Mouse (Mus musculus): ENCODE results near the gene Mesd. TPM values are rescaled to one million over a fixed set of nuclear protein-coding genes. Genes with fewer than 3 reads are reported as not detected.

The Mesd gene
- polyA plus RNA-seq, 1 experiment from 2014 or later = 113 TPM

DNA sequence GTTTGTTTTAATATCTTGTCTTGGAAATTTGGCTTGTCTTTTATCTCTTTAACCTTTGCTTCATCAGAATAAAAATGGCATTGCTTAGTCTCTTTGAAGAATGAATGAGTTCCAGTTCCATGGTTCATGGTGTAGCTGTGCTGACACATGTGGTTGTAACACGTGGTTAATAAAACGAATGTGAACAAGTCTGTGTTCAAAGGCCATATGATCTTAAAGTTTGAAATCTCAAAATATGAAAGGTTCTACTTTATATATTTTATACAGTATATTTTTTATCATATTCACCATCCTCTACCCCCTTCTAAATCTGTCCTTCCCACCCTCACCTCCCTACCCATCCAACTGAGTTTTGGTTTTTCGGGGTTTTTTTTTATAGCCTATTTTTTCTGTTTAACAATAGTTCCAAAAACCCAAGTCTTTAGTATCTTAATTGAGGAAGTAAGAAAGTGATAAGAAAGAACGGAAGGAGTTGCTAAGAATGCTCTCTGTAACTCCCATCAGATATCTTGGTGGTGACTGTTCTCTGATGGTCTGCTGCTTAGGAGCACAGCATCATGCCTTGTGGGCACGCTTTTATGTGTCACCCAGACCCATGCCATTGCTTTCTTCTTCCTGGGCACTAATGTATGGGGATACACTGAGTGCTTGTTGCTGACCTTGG, 11.9 kb downstream of the Mesd start:
- WGBS = 91% methylated on average over 5 of the region's 5 CpGs

DNA sequence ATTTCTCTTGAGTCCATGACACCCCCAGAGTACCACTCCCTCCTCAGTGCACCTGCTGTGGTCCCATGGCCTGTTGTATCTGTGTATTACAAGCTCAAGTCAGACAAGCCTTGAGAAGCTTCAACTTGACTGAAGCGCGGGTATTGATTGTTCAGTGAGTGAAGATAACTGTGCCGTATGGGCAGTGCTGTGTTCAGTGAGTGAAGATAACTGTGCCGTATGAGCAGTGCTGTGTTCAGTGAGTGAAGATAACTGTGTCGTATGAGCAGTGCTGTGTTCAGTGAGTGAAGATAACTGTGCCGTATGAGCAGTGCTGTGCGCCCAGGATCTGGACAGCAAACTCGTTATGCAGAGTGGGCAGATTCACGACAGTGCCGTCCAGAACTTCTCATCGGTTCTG, 14.0 kb downstream of the Mesd start:
- Histone ChIP-seq H3K9ac (no peak overlapping the region), H3K4me3 (no peak overlapping the region), H3K4me1 (peaks cover 12% of the 10 kb centered on the region), H3K4me2 (no peak overlapping the region), H3K9me3 (no peaks in the 10 kb centered on the region), H3K36me3 (peaks cover 62% of the 10 kb centered on the region), H3K27ac (no peak overlapping the region), H3K27me3 (no peaks in the 10 kb centered on the region)
- ATAC-seq (ENCODE audit: insufficient number of reproducible peaks, insufficient read depth, low FRiP score, low TSS enrichment, low read depth) = no peak
- WGBS = 88% methylated on average over 11 of the region's 11 CpGs

More for the DNA sequence above, 11.9 kb downstream of the Mesd start:
- Histone ChIP-seq H3K4me1 (peaks cover 18% of the 10 kb centered on the region), H3K27me3 (no peaks in the 10 kb centered on the region), H3K9me3 (no peaks in the 10 kb centered on the region), H3K9ac (no peak overlapping the region), H3K27ac (no peak overlapping the region), H3K36me3 (peaks cover 56% of the 10 kb centered on the region), H3K4me2 (no peak overlapping the region), H3K4me3 (no peak overlapping the region)
- no peak for ATAC-seq (ENCODE audit: insufficient number of reproducible peaks, insufficient read depth, low FRiP score, low TSS enrichment, low read depth)

DNA sequence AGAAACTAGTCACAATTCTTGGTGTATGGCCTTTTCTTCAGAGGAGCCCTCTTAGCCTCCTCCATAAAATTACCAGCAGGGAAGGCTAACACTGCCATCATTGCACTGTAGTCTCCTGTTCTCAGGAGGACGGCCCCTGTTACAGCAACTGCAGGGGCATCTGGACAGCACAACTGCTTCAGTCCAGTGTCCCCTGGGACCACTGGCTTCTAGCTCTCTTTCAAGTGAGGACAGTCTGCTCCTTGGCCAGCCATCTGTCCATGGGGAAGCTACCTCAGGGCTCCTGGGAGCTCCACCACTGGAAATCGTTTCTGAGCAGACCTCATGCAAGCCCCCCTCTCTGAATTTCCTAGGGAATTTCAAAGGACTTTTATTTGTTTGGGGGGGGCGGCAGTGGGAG, 16.3 kb downstream of the Mesd start:
- Histone ChIP-seq H3K4me3 (no peak overlapping the region), H3K27me3 (no peaks in the 10 kb centered on the region), H3K36me3 (peaks cover 59% of the 10 kb centered on the region), H3K4me1 (no peaks in the 10 kb centered on the region), H3K27ac (no peak overlapping the region), H3K9ac (no peak overlapping the region), H3K9me3 (no peaks in the 10 kb centered on the region), H3K4me2 (no peak overlapping the region)
- 71% methylated on average over 3 of the region's 3 CpGs for WGBS
- ATAC-seq (ENCODE audit: insufficient number of reproducible peaks, insufficient read depth, low FRiP score, low TSS enrichment, low read depth) = no peak

GRCm38 (mm10) chr7:83901425-83901824, 17.2 kb downstream of the Mesd start:
- H3K27ac ChIP-seq = no peak overlapping the region
- WGBS = 91% methylated on average over 4 of the region's 4 CpGs
- H3K4me2 ChIP-seq = no peak overlapping the region
- H3K9ac ChIP-seq = no peak overlapping the region
- H3K36me3 ChIP-seq = peaks cover 52% of the 10 kb centered on the region
- peaks cover 6% of the 10 kb centered on the region; the same call in 1 of the 2 replicates for H3K9me3 ChIP-seq
- H3K4me3 ChIP-seq = no peak overlapping the region
- no peaks in the 10 kb centered on the region for H3K4me1 ChIP-seq
- no peak for ATAC-seq (ENCODE audit: insufficient number of reproducible peaks, insufficient read depth, low FRiP score, low TSS enrichment, low read depth)
- no peaks in the 10 kb centered on the region for H3K27me3 ChIP-seq

DNA sequence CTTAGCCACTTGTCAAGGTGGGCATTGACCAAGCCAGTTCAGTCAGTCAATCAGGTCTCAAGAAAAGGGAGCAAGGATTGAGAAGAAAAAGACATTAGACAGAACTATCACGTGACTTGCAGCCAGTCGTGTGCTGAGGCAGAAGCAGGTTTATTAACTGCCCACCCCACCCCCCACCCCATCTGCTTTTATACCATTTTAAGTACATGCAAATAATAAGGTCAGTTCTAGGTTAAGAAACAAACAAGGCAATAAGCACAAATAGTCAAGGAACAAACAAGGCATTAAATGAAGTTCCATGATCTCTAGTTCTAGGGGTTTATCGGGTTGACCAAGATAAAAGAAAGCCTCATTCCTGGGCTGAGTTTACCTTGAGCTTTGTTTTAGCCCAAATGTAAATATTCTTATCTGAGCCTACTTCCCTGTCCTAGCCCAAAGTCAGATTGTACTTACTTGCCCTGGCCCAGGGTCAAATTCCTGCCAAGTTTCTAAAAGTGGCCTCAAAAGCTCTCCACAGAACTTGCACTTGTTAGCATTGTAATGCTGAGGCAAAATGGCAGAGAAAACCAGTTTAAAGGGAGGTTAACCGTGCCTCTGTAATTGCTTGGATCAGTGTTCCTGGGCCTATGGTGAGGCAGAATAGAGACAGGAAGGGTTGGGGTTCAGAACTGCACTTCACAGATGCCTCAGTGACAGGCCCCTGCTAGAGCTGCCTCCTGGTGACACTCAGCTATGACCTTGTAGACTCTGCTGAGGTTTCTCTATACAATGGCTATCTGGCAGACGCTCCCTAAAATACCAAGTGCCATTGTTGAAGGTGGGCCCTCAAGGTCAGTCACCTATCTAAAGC, 18.3 kb downstream of the Mesd start:
- H3K27me3 ChIP-seq = no peaks in the 10 kb centered on the region
- H3K36me3 ChIP-seq = peaks cover 43% of the 10 kb centered on the region
- no peak for ATAC-seq (ENCODE audit: insufficient number of reproducible peaks, insufficient read depth, low FRiP score, low TSS enrichment, low read depth)
- no peak overlapping the region for H3K4me3 ChIP-seq
- no peaks in the 10 kb centered on the region for H3K4me1 ChIP-seq
- WGBS = 75% methylated on average over 5 of the region's 5 CpGs
- H3K27ac ChIP-seq = no peak overlapping the region
- no peak overlapping the region for H3K9ac ChIP-seq
- no peak overlapping the region for H3K4me2 ChIP-seq
- H3K9me3 ChIP-seq = peaks cover 10% of the 10 kb centered on the region; the same call in 1 of the 2 replicates

DNA sequence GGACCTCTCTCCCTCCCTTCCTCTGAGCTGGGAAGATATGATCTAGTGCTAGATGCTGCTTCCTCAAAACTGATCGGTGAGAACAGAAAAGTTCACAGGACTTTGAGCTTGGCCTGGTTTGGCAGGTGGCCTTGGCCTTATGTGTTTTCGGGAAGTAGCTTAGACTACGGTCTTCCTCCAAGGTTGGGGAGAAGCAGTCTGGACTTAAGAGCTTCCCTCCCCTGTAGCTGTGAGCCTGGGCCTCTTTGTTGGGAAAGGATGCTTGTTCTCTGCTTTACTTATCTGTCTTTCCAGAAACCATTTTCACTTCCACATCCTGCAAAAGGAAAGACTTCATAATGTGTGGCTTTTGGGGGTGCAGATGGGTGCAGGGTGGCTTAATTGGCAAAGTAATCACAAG, 20.6 kb downstream of the Mesd start:
- no peaks in the 10 kb centered on the region for H3K4me1 ChIP-seq
- H3K36me3 ChIP-seq = peaks cover 20% of the 10 kb centered on the region
- no peak overlapping the region for H3K4me3 ChIP-seq
- no peak overlapping the region for H3K27ac ChIP-seq
- H3K9ac ChIP-seq = no peak overlapping the region
- no peaks in the 10 kb centered on the region for H3K27me3 ChIP-seq
- ATAC-seq (ENCODE audit: insufficient number of reproducible peaks, insufficient read depth, low FRiP score, low TSS enrichment, low read depth) = no peak
- whole genome bisulfite sequencing = 92% methylated on average over 3 of the region's 3 CpGs
- no peak overlapping the region for H3K4me2 ChIP-seq
- peaks cover 10% of the 10 kb centered on the region; the same call in 1 of the 2 replicates for H3K9me3 ChIP-seq

DNA sequence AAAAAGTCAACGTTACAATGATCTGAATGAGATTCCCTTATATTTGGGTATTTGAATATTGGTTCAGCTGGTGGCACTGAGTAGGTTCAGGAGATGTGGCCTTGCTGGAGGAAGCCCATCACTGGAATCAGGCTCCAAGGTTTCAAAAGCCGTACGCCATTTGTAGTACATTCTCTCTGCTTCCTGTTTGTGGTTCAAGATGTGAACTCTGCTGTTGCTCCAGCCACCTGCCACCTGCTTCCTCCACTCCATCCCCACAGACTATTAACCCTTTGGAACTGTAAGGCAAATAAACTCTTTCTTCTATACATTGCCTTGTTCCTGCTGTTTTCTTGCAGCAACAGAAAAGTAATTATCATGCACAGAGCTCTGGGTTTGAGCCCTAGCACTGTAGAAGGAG, 27.6 kb downstream of the Mesd start:
- WGBS = 76% methylated on average over 3 of the region's 3 CpGs
- Histone ChIP-seq H3K36me3 (no peaks in the 10 kb centered on the region), H3K4me3 (no peak overlapping the region), H3K4me1 (no peaks in the 10 kb centered on the region), H3K27ac (no peak overlapping the region), H3K27me3 (no peaks in the 10 kb centered on the region), H3K9ac (no peak overlapping the region), H3K9me3 (no peaks in the 10 kb centered on the region), H3K4me2 (no peak overlapping the region)
- no peak for ATAC-seq (ENCODE audit: insufficient number of reproducible peaks, insufficient read depth, low FRiP score, low TSS enrichment, low read depth)

DNA sequence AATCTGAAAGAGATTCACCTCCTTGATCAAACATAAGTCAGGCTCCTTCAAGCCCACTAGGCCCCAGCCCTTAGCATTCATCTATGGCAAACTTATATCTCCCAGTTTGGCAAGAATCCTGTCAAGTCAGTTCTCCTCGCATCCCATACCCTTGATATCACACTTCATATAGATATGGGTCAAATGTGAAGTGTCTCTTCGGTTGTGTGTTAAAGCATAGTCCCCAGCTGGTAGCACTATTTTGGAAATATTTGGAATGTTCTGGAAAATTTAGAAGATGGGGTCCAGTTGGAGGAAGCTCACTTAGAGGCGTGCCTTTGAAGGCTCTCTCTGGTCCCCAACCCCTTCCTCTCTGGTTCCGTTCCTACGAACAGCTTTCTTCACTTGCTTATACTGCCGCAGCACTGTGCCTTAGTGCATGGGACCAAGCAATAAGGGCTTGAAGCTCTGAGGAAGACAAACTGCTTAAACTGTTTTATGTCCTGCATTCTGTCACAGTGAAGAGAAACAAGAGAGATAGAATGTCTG, 29.2 kb downstream of the Mesd start:
- H3K9me3 ChIP-seq = no peaks in the 10 kb centered on the region
- no peak overlapping the region for H3K27ac ChIP-seq
- H3K4me2 ChIP-seq = no peak overlapping the region
- H3K4me3 ChIP-seq = no peak overlapping the region
- no peak for ATAC-seq (ENCODE audit: insufficient number of reproducible peaks, insufficient read depth, low FRiP score, low TSS enrichment, low read depth)
- no peak overlapping the region for H3K9ac ChIP-seq
- H3K36me3 ChIP-seq = no peaks in the 10 kb centered on the region
- 89% methylated on average over 6 of the region's 6 CpGs for WGBS
- no peaks in the 10 kb centered on the region for H3K27me3 ChIP-seq
- no peaks in the 10 kb centered on the region for H3K4me1 ChIP-seq

GRCm38 (mm10) chr7:83913995-83914394, 29.7 kb downstream of the Mesd start:
- no peak overlapping the region for H3K4me3 ChIP-seq
- 79% methylated on average over 9 of the region's 9 CpGs for WGBS
- H3K4me2 ChIP-seq = no peak overlapping the region
- no peak overlapping the region for H3K9ac ChIP-seq
- no peak for ATAC-seq (ENCODE audit: insufficient number of reproducible peaks, insufficient read depth, low FRiP score, low TSS enrichment, low read depth)
- no peak overlapping the region for H3K27ac ChIP-seq
- H3K9me3 ChIP-seq = no peaks in the 10 kb centered on the region
- no peaks in the 10 kb centered on the region for H3K27me3 ChIP-seq
- H3K36me3 ChIP-seq = no peaks in the 10 kb centered on the region
- H3K4me1 ChIP-seq = no peaks in the 10 kb centered on the region

DNA sequence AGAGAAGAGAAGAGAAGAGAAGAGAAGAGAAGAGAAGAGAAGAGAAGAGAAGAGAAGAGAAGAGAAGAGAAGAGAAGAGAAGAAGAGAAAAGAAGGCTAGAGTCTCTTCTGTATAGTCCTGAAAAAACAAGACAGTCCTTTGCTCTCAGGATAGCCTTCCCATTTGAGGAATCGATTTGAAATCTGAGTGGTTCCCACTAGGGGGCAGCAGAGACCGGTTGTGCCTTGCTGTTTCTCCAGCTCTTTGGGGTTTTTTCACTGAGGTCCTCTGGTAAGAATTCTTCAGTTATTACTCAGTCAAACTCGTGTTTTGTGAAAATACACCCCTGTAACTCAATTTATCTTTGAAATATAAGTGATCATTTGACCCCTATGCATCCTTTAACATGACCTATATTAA, 30.3 kb downstream of the Mesd start:
- no peak overlapping the region for H3K9ac ChIP-seq
- H3K4me2 ChIP-seq = no peak overlapping the region
- 1% methylated on average over 3 of the region's 3 CpGs for WGBS
- H3K4me3 ChIP-seq = no peak overlapping the region
- H3K27me3 ChIP-seq = no peaks in the 10 kb centered on the region
- no peak for ATAC-seq (ENCODE audit: insufficient number of reproducible peaks, insufficient read depth, low FRiP score, low TSS enrichment, low read depth)
- no peaks in the 10 kb centered on the region for H3K36me3 ChIP-seq
- no peaks in the 10 kb centered on the region for H3K9me3 ChIP-seq
- no peaks in the 10 kb centered on the region for H3K4me1 ChIP-seq
- no peak overlapping the region for H3K27ac ChIP-seq

GRCm38 (mm10) chr7:83920241-83920640, 36.0 kb downstream of the Mesd start:
- Histone ChIP-seq H3K27me3 (no peaks in the 10 kb centered on the region), H3K9ac (no peak overlapping the region), H3K9me3 (no peaks in the 10 kb centered on the region), H3K27ac (no peak overlapping the region), H3K36me3 (no peaks in the 10 kb centered on the region), H3K4me2 (no peak overlapping the region), H3K4me3 (no peak overlapping the region), H3K4me1 (no peaks in the 10 kb centered on the region)
- no peak for ATAC-seq (ENCODE audit: insufficient number of reproducible peaks, insufficient read depth, low FRiP score, low TSS enrichment, low read depth)
- WGBS = 85% methylated on average over 4 of the region's 4 CpGs

GRCm38 (mm10) chr7:83921637-83922036, 37.4 kb downstream of the Mesd start:
- Histone ChIP-seq H3K27me3 (no peaks in the 10 kb centered on the region), H3K4me3 (no peak overlapping the region), H3K4me1 (no peaks in the 10 kb centered on the region), H3K4me2 (no peak overlapping the region), H3K9ac (no peak overlapping the region), H3K36me3 (no peaks in the 10 kb centered on the region), H3K27ac (no peak overlapping the region), H3K9me3 (no peaks in the 10 kb centered on the region)
- 18% methylated on average over 3 of the region's 3 CpGs for WGBS
- no peak for ATAC-seq (ENCODE audit: insufficient number of reproducible peaks, insufficient read depth, low FRiP score, low TSS enrichment, low read depth)
